Mouse (Mus musculus) MEL (cell line): ENCODE results near the gene Tnfaip8l2. TPM values are rescaled to one million over a fixed set of nuclear protein-coding genes. Genes with fewer than 3 reads are reported as not detected.
A peak's percentile ranks its signal among the peaks of the same experiment; 100 is the strongest.

Experiments
- DNase-seq: peaks from one replicate; pipeline ENCODE4 v3.0.0; 2011; ENCODE audit warnings: low read depth, low spot score
- H3K27ac ChIP-seq: 2 replicates; pipeline ENCODE4 v1.5.1; 2012; ENCODE audit warnings: low read depth, mild to moderate bottlenecking, control low read depth, low read length, moderate library complexity; ENCODE audit not compliant: control insufficient read depth
- H3K27me3 ChIP-seq, 2 experiments: fragments of 150-350 bp in 1 of 2; sonication (generic) in 1 of 2; 2 replicates each; pipeline ENCODE4 v1.6.1; 2012; ENCODE audit warnings: low read length in 2 of 2, mild to moderate bottlenecking in 2 of 2, improper control_type of control experiment in 1 of 2, moderate library complexity in 1 of 2; ENCODE audit not compliant: insufficient read depth in 2 of 2, control insufficient read depth in 1 of 2
- H3K36me3 ChIP-seq, 2 experiments: 2 replicates each; pipeline ENCODE4 v1.6.1; 2012 to 2014; ENCODE audit warnings: low read length in 2 of 2, improper control_type of control experiment in 1 of 2, inconsistent platforms in 1 of 2, mild to moderate bottlenecking in 1 of 2; ENCODE audit not compliant: insufficient read depth in 2 of 2, control insufficient read depth in 1 of 2
- H3K4me1 ChIP-seq, 2 experiments: fragments of 150-350 bp in 1 of 2; sonication (generic) in 1 of 2; 2 replicates each; pipeline ENCODE4 v1.6.1; 2012; ENCODE audit warnings: low read length in 2 of 2, improper control_type of control experiment in 1 of 2, mild to moderate bottlenecking in 1 of 2; ENCODE audit not compliant: insufficient read depth in 2 of 2, control insufficient read depth in 1 of 2
- H3K4me3 ChIP-seq, 2 experiments: fragments of 150-350 bp in 1 of 2; sonication (generic) in 1 of 2; 2 replicates each; pipeline ENCODE4 v1.5.1; 2012; ENCODE audit warnings: low read depth in 2 of 2, low read length in 2 of 2, mild to moderate bottlenecking in 2 of 2, moderate library complexity in 2 of 2, control low read depth in 1 of 2, improper control_type of control experiment in 1 of 2; ENCODE audit not compliant: control insufficient read depth in 1 of 2, insufficient read depth in 1 of 2
- H3K79me2 ChIP-seq: 2 replicates; pipeline ENCODE4 v1.6.1; 2012; ENCODE audit warnings: mild to moderate bottlenecking, low read length, moderate library complexity; ENCODE audit not compliant: control insufficient read depth, poor library complexity, insufficient read depth
- H3K9ac ChIP-seq: 2 replicates; pipeline ENCODE4 v1.6.1; 2012; ENCODE audit warnings: low read depth, mild to moderate bottlenecking, control low read depth, low read length, moderate library complexity; ENCODE audit not compliant: control insufficient read depth, poor library complexity, severe bottlenecking
- H3K9me3 ChIP-seq: fragments of 150-350 bp; sonication (generic); replicated peaks from 2 replicates; pipeline ENCODE4 v1.6.1; 2012; ENCODE audit warnings: mild to moderate bottlenecking, low read length, improper control_type of control experiment, moderate library complexity; ENCODE audit not compliant: insufficient read depth
- BHLHE40 ChIP-seq: IDR thresholded peaks from 2 replicates; pipeline ENCODE4 v1.6.1; 2012; ENCODE audit warnings: low read depth, mild to moderate bottlenecking, inconsistent platforms, low read length, improper control_type of control experiment, borderline replicate concordance
- CHD1 ChIP-seq: IDR thresholded peaks from 2 replicates; pipeline ENCODE4 v1.6.1; 2012; ENCODE audit warnings: low read depth, mild to moderate bottlenecking, inconsistent platforms, low read length, improper control_type of control experiment
- EP300 ChIP-seq, 2 experiments: IDR thresholded peaks; 2 replicates each; pipeline ENCODE4 v1.6.1; 2011; ENCODE audit warnings: improper control_type of control experiment in 2 of 2, low read length in 2 of 2, low read depth in 1 of 2, mild to moderate bottlenecking in 1 of 2
- GABPA ChIP-seq: IDR thresholded peaks from 2 replicates; pipeline ENCODE4 v1.6.1; 2012; ENCODE audit warnings: low read depth, mild to moderate bottlenecking, inconsistent platforms, low read length, improper control_type of control experiment, moderate library complexity
- GATA1 ChIP-seq: IDR thresholded peaks from 2 replicates; pipeline ENCODE4 v1.6.1; 2011; ENCODE audit warnings: low read depth, low read length, improper control_type of control experiment
- HCFC1 ChIP-seq: IDR thresholded peaks from 2 replicates; pipeline ENCODE4 v1.6.1; 2012; ENCODE audit warnings: low read depth, mild to moderate bottlenecking, inconsistent platforms, low read length, improper control_type of control experiment, moderate library complexity
- KAT2A ChIP-seq: conservative IDR thresholded peaks from 2 replicates; pipeline ENCODE4 v1.6.1; 2012; ENCODE audit warnings: low read depth, low read length, improper control_type of control experiment, inconsistent platforms
- MAFK ChIP-seq: IDR thresholded peaks from 2 replicates; pipeline ENCODE4 v1.6.1; 2011; ENCODE audit warnings: low read depth, mild to moderate bottlenecking, low read length, improper control_type of control experiment, borderline replicate concordance
- MAX ChIP-seq: IDR thresholded peaks from 2 replicates; pipeline ENCODE4 v1.6.1; 2011; ENCODE audit warnings: low read length, improper control_type of control experiment
- MAZ ChIP-seq: IDR thresholded peaks from 2 replicates; pipeline ENCODE4 v1.6.1; 2012; ENCODE audit warnings: low read depth, mild to moderate bottlenecking, inconsistent platforms, low read length, improper control_type of control experiment
- MEF2A ChIP-seq: IDR thresholded peaks from 2 replicates; pipeline ENCODE4 v1.6.1; 2014; ENCODE audit warnings: low read depth, mild to moderate bottlenecking, inconsistent platforms, low read length, improper control_type of control experiment; ENCODE audit not compliant: poor library complexity, insufficient replicate concordance, severe bottlenecking; ENCODE audit errors: extremely low read depth
- MYC ChIP-seq: IDR thresholded peaks from 2 replicates; pipeline ENCODE4 v1.6.1; 2011; ENCODE audit warnings: low read depth, mild to moderate bottlenecking, low read length, improper control_type of control experiment, moderate library complexity
- NELFE ChIP-seq: IDR thresholded peaks from 2 replicates; pipeline ENCODE4 v1.6.1; 2011; ENCODE audit warnings: low read depth, low read length, improper control_type of control experiment
- POLR2A ChIP-seq, 2 experiments: IDR thresholded peaks; 2 replicates each; pipeline ENCODE4 v1.6.1; 2011 to 2012; ENCODE audit warnings: low read length in 2 of 2, mild to moderate bottlenecking in 2 of 2, control low read depth in 1 of 2, improper control_type of control experiment in 1 of 2, low read depth in 1 of 2, moderate library complexity in 1 of 2; ENCODE audit not compliant: control insufficient read depth in 1 of 2, insufficient read depth in 1 of 2, poor library complexity in 1 of 2
- POLR2AphosphoS2 ChIP-seq: IDR thresholded peaks from 2 replicates; pipeline ENCODE4 v1.6.1; 2011; ENCODE audit warnings: low read length, improper control_type of control experiment
- POLR2AphosphoS5 ChIP-seq: IDR thresholded peaks from 2 replicates; pipeline ENCODE4 v1.6.1; 2012; ENCODE audit warnings: low read depth, borderline replicate concordance, mild to moderate bottlenecking, inconsistent platforms, low read length, moderate library complexity, mixed read lengths
- RAD21 ChIP-seq: IDR thresholded peaks from 2 replicates; pipeline ENCODE4 v1.6.1; 2011; ENCODE audit warnings: mild to moderate bottlenecking, low read depth, low read length, improper control_type of control experiment
- RCOR1 ChIP-seq: IDR thresholded peaks from 2 replicates; pipeline ENCODE4 v1.6.1; 2012; ENCODE audit warnings: low read depth, mild to moderate bottlenecking, inconsistent platforms, low read length, improper control_type of control experiment
- SIN3A ChIP-seq: IDR thresholded peaks from 2 replicates; pipeline ENCODE4 v1.6.1; 2012; ENCODE audit warnings: low read length, improper control_type of control experiment, inconsistent platforms
- TBP ChIP-seq: IDR thresholded peaks from 2 replicates; pipeline ENCODE4 v1.8.0; 2011; ENCODE audit warnings: low read depth, low read length, improper control_type of control experiment
- USF2 ChIP-seq, 2 experiments: IDR thresholded peaks; 2 replicates each; pipeline ENCODE4 v1.6.1; 2011 to 2012; ENCODE audit warnings: improper control_type of control experiment in 2 of 2, low read length in 2 of 2, borderline replicate concordance in 1 of 2, inconsistent platforms in 1 of 2, low read depth in 1 of 2, mild to moderate bottlenecking in 1 of 2; ENCODE audit not compliant: insufficient read depth in 1 of 2
- ZC3H11A ChIP-seq: IDR thresholded peaks from 2 replicates; pipeline ENCODE4 v1.6.1; 2012; ENCODE audit warnings: low read depth, mild to moderate bottlenecking, inconsistent platforms, low read length, improper control_type of control experiment
- ZKSCAN1 ChIP-seq: IDR thresholded peaks from 2 replicates; pipeline ENCODE4 v1.6.1; 2012; ENCODE audit warnings: low read depth, mild to moderate bottlenecking, inconsistent platforms, low read length, improper control_type of control experiment, moderate library complexity
- polyA plus RNA-seq, 2 experiments: library from polyadenylated mRNA; stranded (reverse) in 1 of 2; unstranded in 1 of 2; fragments of >175 nt in 1 of 2; fragments of >200 nt in 1 of 2; gene quantifications; 2 replicates each; pipeline versions ENCODE4 v1.2.1 to v1.2.4; 2012; ENCODE audit warnings: low replicate concordance in 2 of 2, low read depth in 1 of 2; ENCODE audit not compliant: insufficient read length in 2 of 2, insufficient read depth in 1 of 2, missing spikeins in 1 of 2
- total RNA-seq: library from RNA; depleted of rRNA; stranded (reverse); fragments of 300-350 nt; gene quantifications from 2 replicates; pipeline ENCODE4 v1.2.3, GENCODE M21; 2012

Tnfaip8l2 gene
- total and polyA plus RNA-seq, 3 experiments: 3.1 to 5.8 TPM; not detected in 1

GRCm38 (mm10) chr3:95186100-95186499 is 43.9 kb upstream of the Tnfaip8l2 start:
- TF ChIP-seq ZC3H11A: no peak
- TF ChIP-seq RAD21: no peak
- TF ChIP-seq POLR2AphosphoS2: no peak
- no peak for TF ChIP-seq MYC
- TF ChIP-seq MEF2A: no peak
- no peak for TF ChIP-seq HCFC1
- TF ChIP-seq POLR2A (IDR thresholded peaks at IDR 0.05; ENCODE audit: control insufficient read depth in 1 of 2, insufficient read depth in 1 of 2, low read depth in 1 of 2, low read length in 2 of 2, poor library complexity in 1 of 2): no peak; a peak in 1 of 4 replicates
- no peak for TF ChIP-seq POLR2AphosphoS5
- no peak for TF ChIP-seq GABPA
- TF ChIP-seq MAZ: no peak
- no peak for TF ChIP-seq ZKSCAN1
- TF ChIP-seq TBP: no peak
- TF ChIP-seq MAFK: no peak
- TF ChIP-seq CHD1: no peak
- no peak for DNase-seq
- peaks cover 16 to 52% of the 10 kb centered on the region in 2 experiments for H3K36me3 ChIP-seq
- H3K27ac ChIP-seq: no peak overlapping the region
- H3K79me2 ChIP-seq: no peaks in the 10 kb centered on the region
- H3K27me3 ChIP-seq: no peaks in the 10 kb centered on the region
- no peak overlapping the region for H3K4me3 ChIP-seq
- peaks cover 5 to 7% of the 10 kb centered on the region in 2 experiments for H3K4me1 ChIP-seq
- no peaks in the 10 kb centered on the region for H3K9me3 ChIP-seq
- H3K9ac ChIP-seq: no peak overlapping the region

- Histone ChIP-seq H3K27me3 (no peaks in the 10 kb centered on the region), H3K4me1 (peaks cover 5 to 7% of the 10 kb centered on the region in 2 experiments), H3K36me3 (peaks cover 16 to 46% of the 10 kb centered on the region in 2 experiments), H3K9me3 (no peaks in the 10 kb centered on the region), H3K27ac (no peak overlapping the region), H3K4me3 (no peak overlapping the region), H3K9ac (no peak overlapping the region), H3K79me2 (no peaks in the 10 kb centered on the region)
- TF ChIP-seq SIN3A: peak; percentile 56; the same call in 1 of the 2 replicates
- TF ChIP-seq TBP: no peak
- no peak for TF ChIP-seq NELFE
- TF ChIP-seq ZC3H11A: no peak
- peak; percentile 81 for TF ChIP-seq GATA1
- TF ChIP-seq ZKSCAN1: no peak
- no peak for TF ChIP-seq BHLHE40
- TF ChIP-seq POLR2AphosphoS2: no peak
- TF ChIP-seq EP300 (IDR thresholded peaks at IDR 0.05; ENCODE audit: low read depth in 1 of 2, low read length in 2 of 2): peak; percentile 55 to 60; a peak in 2 of 4 replicates
- 0 out of 2 replicates have a peak, but pooled peaks have one; percentile 17 for TF ChIP-seq MAX
- no peak for TF ChIP-seq USF2 (IDR thresholded peaks at IDR 0.05; ENCODE audit: borderline replicate concordance in 1 of 2, insufficient read depth in 1 of 2, low read depth in 1 of 2, low read length in 2 of 2)
- TF ChIP-seq RCOR1: peak; percentile 78; the same call in 1 of the 2 replicates
- TF ChIP-seq KAT2A: no peak
- no peak for TF ChIP-seq HCFC1
- no peak for TF ChIP-seq POLR2A (IDR thresholded peaks at IDR 0.05; ENCODE audit: control insufficient read depth in 1 of 2, insufficient read depth in 1 of 2, low read depth in 1 of 2, low read length in 2 of 2, poor library complexity in 1 of 2)
- peak; percentile 34 for DNase-seq
Measured at GRCm38 (mm10) chr3:95184796-95185577, 42.8 kb upstream of the Tnfaip8l2 start.
